Mouse (Mus musculus) heart, postnatal 0 days (tissue): ENCODE measurements at regions not wholly inside any gene's neighbourhood (a gene's known extent, or its start where the extent isn't known, plus 50 kb on each side); places are given as distances from the start of the nearest gene placed in this dataset.

Experiments used
- CTCF ChIP-seq: IDR thresholded peaks from 2 replicates; pipeline ENCODE4 v1.5.1; 2016; ENCODE audit warnings: antibody characterized with exemption, control low read depth, low read depth
- EP300 ChIP-seq: IDR thresholded peaks from 2 replicates; pipeline ENCODE4 v1.6.1; 2016; ENCODE audit warnings: antibody characterized with exemption, low read depth

DNA sequence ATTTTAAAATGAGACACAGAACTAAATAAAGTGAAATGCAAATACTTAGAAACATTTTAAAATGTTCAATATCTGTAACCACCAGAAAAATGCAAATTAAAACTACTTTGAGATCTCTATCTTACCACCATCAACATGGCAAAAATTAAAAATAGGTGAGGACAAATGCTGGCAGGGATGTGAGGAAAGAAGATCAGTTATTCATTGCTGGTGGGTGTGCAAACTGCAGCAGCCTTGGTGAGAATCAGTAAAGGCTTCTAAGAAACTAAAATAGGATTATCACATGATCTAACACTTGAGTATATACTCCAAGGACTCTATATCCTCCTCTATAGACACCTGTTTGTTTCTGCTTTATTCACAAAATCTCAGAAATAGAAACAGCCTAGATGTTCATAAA lies 526.7 kb upstream of the Cdh20 start:
- TF ChIP-seq CTCF, result no peak
- TF ChIP-seq EP300, result no peak
